Mouse (Mus musculus) heart, embryonic 11.5 days (tissue): ENCODE results near the gene Serpinb1a. TPM values are rescaled to one million over a fixed set of nuclear protein-coding genes. Genes with fewer than 3 reads are reported as not detected.
"Not testable (repeated sequence)": the region's sequence is repeated elsewhere in the genome, so short reads cannot be mapped to it uniquely, and the experiment has no call there.

Experiments used
- ATAC-seq: fragments of 200-750 bp; cut with Nextera tagmentation; replicated peaks from 2 replicates; pipeline ENCODE4 v1.8.0; 2017; ENCODE audit warnings: moderate library complexity; ENCODE audit not compliant: insufficient number of reproducible peaks, low FRiP score, low TSS enrichment
- H3K27ac ChIP-seq: fragments of 300-500 bp; sonication (generic); 2 replicates; pipeline ENCODE4 v1.5.1; 2014; ENCODE audit warnings: mild to moderate bottlenecking, low read depth, low read length
- H3K27me3 ChIP-seq: fragments of 300-500 bp; sonication (generic); 2 replicates; pipeline ENCODE4 v1.6.1; 2014; ENCODE audit warnings: mild to moderate bottlenecking, low read length, mixed read lengths; ENCODE audit not compliant: control insufficient read depth, insufficient read depth
- H3K36me3 ChIP-seq: fragments of 300-500 bp; sonication (generic); 2 replicates; pipeline ENCODE4 v1.6.1; 2014; ENCODE audit warnings: mild to moderate bottlenecking, low read length, moderate library complexity, mixed read lengths; ENCODE audit not compliant: control insufficient read depth, insufficient read depth
- H3K4me1 ChIP-seq: fragments of 300-500 bp; sonication (generic); 2 replicates; pipeline ENCODE4 v1.6.1; 2014; ENCODE audit warnings: low read length; ENCODE audit not compliant: control insufficient read depth, insufficient read depth
- H3K4me2 ChIP-seq: fragments of 300-500 bp; sonication (generic); 2 replicates; pipeline ENCODE4 v1.6.1; 2014; ENCODE audit warnings: mild to moderate bottlenecking, moderate library complexity
- H3K4me3 ChIP-seq: fragments of 300-500 bp; sonication (generic); 2 replicates; pipeline ENCODE4 v1.5.1; 2014; ENCODE audit warnings: low read depth, low read length
- H3K9ac ChIP-seq: fragments of 300-500 bp; sonication (generic); 2 replicates; pipeline ENCODE4 v1.6.1; 2014; ENCODE audit warnings: mild to moderate bottlenecking, low read depth, low read length, moderate library complexity
- H3K9me3 ChIP-seq: fragments of 300-500 bp; sonication (generic); replicated peaks from 2 replicates; pipeline ENCODE4 v1.6.1; 2016; ENCODE audit warnings: low read length; ENCODE audit not compliant: control insufficient read depth
- WGBS: fragments of 180-500 bp; shearing (Covaris S2); extraction: QIAGEN DNeasy Blood & Tissue Kit; methylation state at CpG from one replicate; pipeline ENCODE4 v1.1.7; 2014; ENCODE audit not compliant: insufficient replicate concordance; 5-methylcytosine and 5-hydroxymethylcytosine counted together
- polyA plus RNA-seq: library from polyadenylated mRNA; unstranded; fragments of >200 nt; fragmentation: Nextera tagmentation; extraction: Ambion mirVana; gene quantifications from 2 replicates; pipeline ENCODE4 v1.2.1, GENCODE M21; 2014

Serpinb1a gene
- polyA plus RNA-seq, 1 experiment from 2014 or later = 5.8 TPM

DNA sequence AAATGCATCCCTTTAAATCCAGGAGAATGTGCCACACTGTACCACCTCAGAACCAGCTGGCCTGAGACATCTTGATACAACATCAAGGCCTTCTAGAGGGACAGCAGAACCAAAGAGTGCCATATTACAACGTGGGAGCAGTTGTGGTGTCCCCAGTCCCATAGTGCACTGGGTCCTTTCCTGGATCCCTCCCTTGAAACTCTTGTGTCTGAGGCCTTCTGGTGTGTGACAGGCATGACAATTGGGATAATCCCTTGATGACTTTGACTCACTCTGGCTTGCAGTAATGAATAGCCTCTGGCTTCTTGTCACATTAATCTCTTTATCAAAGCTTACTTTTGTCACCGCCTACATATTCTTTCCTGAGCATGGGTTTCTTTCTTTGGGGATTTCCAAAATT is 16.0 kb upstream of the Serpinb1a start:
- H3K4me1 ChIP-seq = no peaks in the 10 kb centered on the region
- H3K9me3 ChIP-seq = no peaks in the 10 kb centered on the region
- H3K4me2 ChIP-seq = no peak overlapping the region
- H3K27me3 ChIP-seq = no peaks in the 10 kb centered on the region
- no peak for ATAC-seq
- H3K27ac ChIP-seq = no peak overlapping the region
- H3K9ac ChIP-seq = no peak overlapping the region
- 56% methylated on average over 2 of the region's 2 CpGs for WGBS
- H3K4me3 ChIP-seq = no peak overlapping the region
- H3K36me3 ChIP-seq = no peaks in the 10 kb centered on the region

DNA sequence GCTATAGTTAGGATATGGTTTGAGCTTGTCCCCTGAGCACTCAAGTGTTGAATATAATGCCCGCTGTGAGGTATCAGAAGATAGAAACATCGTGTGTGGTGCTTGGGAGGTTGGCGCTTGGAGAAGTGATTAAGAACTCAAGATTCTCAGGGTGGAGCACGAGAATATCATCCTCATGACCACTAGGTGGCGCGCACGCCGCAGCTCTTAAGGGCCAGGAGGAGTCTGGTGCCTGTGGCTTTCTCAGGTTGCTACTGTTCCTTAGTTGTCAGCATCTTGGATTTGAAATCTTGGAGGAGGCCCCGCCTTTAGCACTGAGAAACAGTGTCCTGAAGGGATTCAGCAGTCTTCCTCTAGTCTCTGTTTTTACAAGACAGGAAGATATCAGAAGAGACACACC is 15.5 kb upstream of the Serpinb1a start:
- no peaks in the 10 kb centered on the region for H3K27me3 ChIP-seq
- no peak overlapping the region for H3K4me3 ChIP-seq
- no peak for ATAC-seq
- 7% methylated on average over 9 of the region's 9 CpGs for whole genome bisulfite sequencing
- no peaks in the 10 kb centered on the region for H3K36me3 ChIP-seq
- no peak overlapping the region for H3K4me2 ChIP-seq
- H3K4me1 ChIP-seq = no peaks in the 10 kb centered on the region
- no peak overlapping the region for H3K9ac ChIP-seq
- H3K27ac ChIP-seq = no peak overlapping the region
- H3K9me3 ChIP-seq = no peaks in the 10 kb centered on the region

DNA sequence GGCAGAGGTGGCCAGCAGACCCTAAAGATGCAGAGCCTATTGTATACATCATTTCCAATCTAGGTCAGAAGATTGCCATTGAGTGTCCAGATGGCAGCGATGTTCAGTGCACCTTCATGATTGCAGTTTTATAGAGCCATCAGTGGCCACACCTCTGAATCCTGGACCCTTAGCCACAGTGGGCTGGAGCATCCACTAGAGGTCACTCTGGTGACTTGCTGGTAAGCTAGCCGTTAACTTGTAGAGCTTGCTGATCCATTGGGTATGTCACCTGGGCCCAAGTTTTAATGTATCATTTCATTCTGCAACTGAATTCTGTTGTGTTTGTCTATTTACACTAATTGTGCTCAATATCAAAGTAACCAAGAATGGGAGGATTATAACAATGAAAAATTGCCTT is 14.6 kb upstream of the Serpinb1a start:
- Histone ChIP-seq H3K9ac (no peak overlapping the region), H3K4me2 (no peak overlapping the region), H3K9me3 (no peaks in the 10 kb centered on the region), H3K4me3 (no peak overlapping the region), H3K27ac (no peak overlapping the region), H3K27me3 (no peaks in the 10 kb centered on the region), H3K36me3 (no peaks in the 10 kb centered on the region), H3K4me1 (no peaks in the 10 kb centered on the region)
- no peak for ATAC-seq
- WGBS = 55% methylated on average over 2 of the region's 2 CpGs

DNA sequence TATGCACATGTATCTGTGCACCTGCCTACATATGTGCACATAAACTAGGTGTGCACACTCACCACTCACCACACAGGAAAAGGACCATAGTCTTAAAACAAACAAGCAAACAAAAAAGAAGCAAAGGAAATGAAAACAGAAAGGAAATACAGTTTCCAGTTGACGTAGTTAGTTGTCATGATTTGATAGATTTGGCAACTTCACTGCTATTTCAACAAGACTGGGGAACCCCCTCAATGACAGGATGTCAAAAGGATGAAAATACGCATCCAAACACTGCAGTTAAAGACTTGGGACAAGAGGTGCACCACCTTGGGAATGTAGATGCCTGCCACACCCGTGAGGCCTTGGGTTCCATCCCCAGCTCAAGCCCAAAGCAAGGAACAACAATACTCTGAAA is 13.5 kb upstream of the Serpinb1a start:
- H3K27ac ChIP-seq, ATAC-seq, H3K27me3 ChIP-seq, H3K9ac ChIP-seq, H3K36me3 ChIP-seq, H3K4me1 ChIP-seq, H3K4me3 ChIP-seq, H3K4me2 ChIP-seq, H3K9me3 ChIP-seq: not testable (repeated sequence)
- 90% methylated on average over 2 of the region's 3 CpGs for WGBS

DNA sequence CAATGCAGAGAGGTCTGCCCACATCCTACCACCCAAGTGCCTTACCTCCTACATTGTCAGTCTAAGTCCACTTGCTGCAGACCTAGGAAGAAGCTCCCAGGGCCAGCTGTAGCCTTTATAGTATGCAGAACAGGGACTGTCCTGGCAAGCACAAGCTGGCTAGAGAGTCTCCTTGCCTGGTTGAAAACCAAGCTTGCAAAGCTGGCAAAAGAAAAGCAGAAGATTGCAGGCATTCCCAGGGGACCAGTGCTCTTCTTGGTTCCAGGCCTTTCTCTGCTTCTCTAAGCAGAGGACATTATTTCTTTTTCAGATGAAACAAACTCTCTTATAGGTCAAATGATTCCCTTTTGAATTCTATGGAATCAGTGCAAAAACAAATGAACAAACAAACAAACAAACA is 12.5 kb upstream of the Serpinb1a start:
- H3K36me3 ChIP-seq = no peaks in the 10 kb centered on the region
- H3K9me3 ChIP-seq = no peaks in the 10 kb centered on the region
- H3K27ac ChIP-seq = no peak overlapping the region
- H3K4me1 ChIP-seq = no peaks in the 10 kb centered on the region
- H3K4me2 ChIP-seq = no peak overlapping the region
- no peaks in the 10 kb centered on the region for H3K27me3 ChIP-seq
- no peak overlapping the region for H3K4me3 ChIP-seq
- no peak for ATAC-seq
- no peak overlapping the region for H3K9ac ChIP-seq

DNA sequence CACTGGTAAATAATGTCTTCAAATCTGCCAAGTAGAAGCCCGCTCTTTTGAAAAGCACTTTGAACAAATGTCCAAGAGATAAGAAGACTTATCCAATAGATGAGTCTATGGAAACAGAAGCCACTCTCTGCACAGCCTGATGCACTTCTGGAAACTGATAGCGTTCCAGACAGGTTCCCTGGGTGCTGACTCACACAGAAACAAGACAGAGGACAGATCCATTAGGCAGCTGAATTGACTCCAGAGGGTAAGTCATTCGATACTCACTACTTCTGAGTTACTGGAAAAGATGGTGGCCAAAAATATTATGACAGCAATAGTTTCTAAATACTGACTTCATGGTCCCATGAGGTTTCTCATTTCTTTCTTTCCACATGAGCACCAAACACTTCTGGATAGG is 9.8 kb upstream of the Serpinb1a start:
- no peak for ATAC-seq
- H3K4me1 ChIP-seq = no peaks in the 10 kb centered on the region
- H3K4me2 ChIP-seq = no peak overlapping the region
- H3K27me3 ChIP-seq = no peaks in the 10 kb centered on the region
- H3K9ac ChIP-seq = no peak overlapping the region
- H3K27ac ChIP-seq = no peak overlapping the region
- no peak overlapping the region for H3K4me3 ChIP-seq
- H3K9me3 ChIP-seq = no peaks in the 10 kb centered on the region
- WGBS = 27% methylated on average over 3 of the region's 3 CpGs
- H3K36me3 ChIP-seq = no peaks in the 10 kb centered on the region

DNA sequence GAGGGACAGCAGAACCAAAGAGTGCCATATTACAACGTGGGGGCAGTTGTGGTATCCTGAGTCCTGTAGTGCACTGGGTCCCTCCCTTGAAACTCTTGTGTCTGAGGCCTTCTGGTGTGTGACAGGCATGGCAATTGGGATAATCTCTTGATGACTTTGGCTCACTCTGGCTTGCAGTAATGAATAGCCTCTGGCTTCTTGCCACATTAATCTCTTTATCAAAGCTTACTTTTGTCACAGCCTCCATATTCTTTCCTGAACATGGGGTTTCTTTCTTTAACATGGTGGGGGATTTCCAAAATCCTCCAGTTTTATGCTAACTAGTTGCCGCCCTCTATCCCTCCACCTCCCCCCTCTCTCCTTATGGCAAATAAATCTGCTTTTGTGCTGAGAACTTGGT is 2.1 kb upstream of the Serpinb1a start:
- WGBS = 73% methylated on average over 2 of the region's 2 CpGs
- no peak for ATAC-seq
- Histone ChIP-seq H3K4me1 (no peaks in the 10 kb centered on the region), H3K9me3 (no peaks in the 10 kb centered on the region), H3K27ac (no peak overlapping the region), H3K36me3 (no peaks in the 10 kb centered on the region), H3K27me3 (no peaks in the 10 kb centered on the region), H3K9ac (no peak overlapping the region), H3K4me2 (no peak overlapping the region), H3K4me3 (no peak overlapping the region)

DNA sequence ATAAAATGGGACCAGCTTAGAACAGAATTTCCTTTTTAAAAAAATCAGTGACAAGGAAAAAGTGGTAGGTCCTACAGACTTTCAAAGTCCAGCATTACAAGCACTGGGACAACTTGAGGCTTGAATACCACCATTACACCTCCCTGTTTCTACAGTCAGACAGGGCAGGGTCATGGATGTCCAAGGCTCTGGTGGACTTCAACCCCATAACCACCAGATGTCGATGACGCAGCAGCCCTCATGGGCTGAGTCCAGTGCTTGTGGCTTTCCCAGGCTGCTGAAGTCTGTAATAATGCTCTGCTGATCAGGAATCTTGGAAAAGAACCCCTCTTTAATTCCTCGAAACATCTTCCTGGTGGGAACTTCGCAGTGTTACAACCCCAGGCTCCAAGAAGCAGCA is 1.6 kb upstream of the Serpinb1a start:
- no peak for ATAC-seq
- Histone ChIP-seq H3K9me3 (no peaks in the 10 kb centered on the region), H3K4me1 (no peaks in the 10 kb centered on the region), H3K27ac (no peak overlapping the region), H3K27me3 (no peaks in the 10 kb centered on the region), H3K4me3 (no peak overlapping the region), H3K36me3 (no peaks in the 10 kb centered on the region), H3K4me2 (no peak overlapping the region), H3K9ac (no peak overlapping the region)
- 87% methylated on average over 4 of the region's 4 CpGs for WGBS

DNA sequence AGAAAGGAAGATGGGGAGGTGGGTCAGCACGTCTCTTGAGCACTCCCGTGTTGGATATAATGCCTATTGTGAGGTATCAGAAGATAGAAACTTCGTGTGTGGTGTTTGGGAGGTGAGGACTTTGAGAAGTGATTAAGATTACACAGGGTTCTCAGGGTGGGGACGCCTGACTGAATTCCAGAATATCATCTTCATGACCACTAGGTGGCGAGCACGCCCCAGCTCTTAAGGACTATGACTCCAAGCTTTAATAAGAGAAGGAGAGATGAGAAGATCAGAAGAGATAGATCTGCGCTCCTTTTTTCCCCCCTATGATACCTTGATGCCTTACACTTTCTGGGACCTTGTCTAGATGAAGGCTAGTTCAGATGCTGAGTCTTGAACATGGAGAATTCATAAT is 982 bp upstream of the Serpinb1a start:
- Histone ChIP-seq H3K9ac (no peak overlapping the region), H3K27ac (no peak overlapping the region), H3K4me1 (no peaks in the 10 kb centered on the region), H3K27me3 (no peaks in the 10 kb centered on the region), H3K4me2 (no peak overlapping the region), H3K9me3 (no peaks in the 10 kb centered on the region), H3K36me3 (no peaks in the 10 kb centered on the region), H3K4me3 (no peak overlapping the region)
- ATAC-seq = no peak
- WGBS = 7% methylated on average over 7 of the region's 7 CpGs
